Mouse (Mus musculus): Measurements from ENCODE around the gene Zfp324.

Zfp324 gene

GRCm38 (mm10) chr7:13009143-13010004, 43.7 kb downstream of the Zfp324 start:
- DNase-seq (ENCODE audit: low spot score in 2 of 2), result peak; percentile 91 to 92

- peak in 1 of 2 experiments; percentile 15 for DNase-seq (ENCODE audit: low spot score in 2 of 2)
Measured at GRCm38 (mm10) chr7:13010005-13010908, 44.6 kb downstream of the Zfp324 start, which contains the start of gene Zbtb45. Gene Zbtb45 (minus strand): TSS chr7:13010034.

- no peak for DNase-seq (ENCODE audit: low spot score in 2 of 2)
Measured at GRCm38 (mm10) chr7:13013671-13014070, 48.0 kb downstream of the Zfp324 start.

- no peak for DNase-seq (ENCODE audit: low spot score in 2 of 2)
Measured at GRCm38 (mm10) chr7:13014275-13014839, 48.7 kb downstream of the Zfp324 start.

GRCm38 (mm10) chr7:13015217-13015616, 49.6 kb downstream of the Zfp324 start:
- DNase-seq (ENCODE audit: low spot score in 2 of 2), result no peak

- DNase-seq (ENCODE audit: low spot score in 2 of 2), result no peak
Measured at GRCm38 (mm10) chr7:13022773-13023535, 57.3 kb downstream of the Zfp324 start.
